Mouse (Mus musculus) thymus, adult 18-20 months (tissue): ENCODE measurements at regions not wholly inside any gene's neighbourhood (a gene's known extent, or its start where the extent isn't known, plus 50 kb on each side); places are given as distances from the start of the nearest gene placed in this dataset.

ENCODE experiments used
- DNase-seq, 2 experiments: peaks; one replicate each; pipeline ENCODE4 v3.0.0; 2022; ENCODE audit warnings: mixed read lengths in 2 of 2

- no peak for DNase-seq
Measured at GRCm38 (mm10) chr12:15741219-15741618, 75.5 kb downstream of the Trib2 start.

GRCm38 (mm10) chr12:15738989-15739388 lies 77.7 kb downstream of the Trib2 start:
- no peak for DNase-seq

GRCm38 (mm10) chr12:15731261-15731660 lies 85.5 kb downstream of the Trib2 start:
- no peak for DNase-seq

- no peak for DNase-seq
Measured at GRCm38 (mm10) chr12:15729696-15730095, 87.0 kb downstream of the Trib2 start.

GRCm38 (mm10) chr12:15723529-15723928 lies 93.2 kb downstream of the Trib2 start:
- no peak for DNase-seq

GRCm38 (mm10) chr12:15722161-15722560 lies 94.6 kb downstream of the Trib2 start:
- no peak for DNase-seq

GRCm38 (mm10) chr12:15720171-15720570 lies 96.6 kb downstream of the Trib2 start:
- DNase-seq: no peak

- DNase-seq: no peak
Measured at GRCm38 (mm10) chr12:15718827-15719226, 97.9 kb downstream of the Trib2 start.

GRCm38 (mm10) chr12:15717989-15718388 lies 98.7 kb downstream of the Trib2 start:
- no peak for DNase-seq

GRCm38 (mm10) chr12:15717342-15717741 lies 99.4 kb downstream of the Trib2 start:
- no peak for DNase-seq

- DNase-seq: no peak
Measured at GRCm38 (mm10) chr12:15713623-15714022, 103.1 kb downstream of the Trib2 start.

GRCm38 (mm10) chr12:15707570-15708095 lies 109.1 kb downstream of the Trib2 start:
- no peak for DNase-seq

GRCm38 (mm10) chr12:15704412-15704811 lies 112.3 kb downstream of the Trib2 start:
- no peak for DNase-seq

- DNase-seq: no peak
Measured at GRCm38 (mm10) chr12:15702137-15702536, 114.6 kb downstream of the Trib2 start.

GRCm38 (mm10) chr12:15698829-15699228 lies 117.9 kb downstream of the Trib2 start:
- no peak for DNase-seq

GRCm38 (mm10) chr12:15698042-15698771 lies 118.5 kb downstream of the Trib2 start:
- DNase-seq: no peak

- DNase-seq: no peak
Measured at GRCm38 (mm10) chr12:15688342-15688741, 128.4 kb downstream of the Trib2 start.

- DNase-seq: no peak
Measured at GRCm38 (mm10) chr12:15684311-15684710, 132.4 kb downstream of the Trib2 start.

GRCm38 (mm10) chr12:15681678-15682355 lies 134.9 kb downstream of the Trib2 start:
- no peak for DNase-seq

- DNase-seq: no peak
Measured at GRCm38 (mm10) chr12:15676127-15676526, 140.6 kb downstream of the Trib2 start.

GRCm38 (mm10) chr12:15659755-15660154 lies 157.0 kb downstream of the Trib2 start:
- DNase-seq: no peak

GRCm38 (mm10) chr12:15659332-15659731 lies 157.4 kb downstream of the Trib2 start:
- no peak for DNase-seq

GRCm38 (mm10) chr12:15657748-15658251 lies 158.9 kb downstream of the Trib2 start:
- no peak for DNase-seq

GRCm38 (mm10) chr12:15654585-15654984 lies 162.1 kb downstream of the Trib2 start:
- no peak for DNase-seq
